ENCODE assay signal across 13 mouse cellular contexts in genomic region chr6:32464637-32465036, GRCm38 (mm10).
DNase-seq lines count a peak whose midpoint lies in the region; ATAC-seq lines count a peak whose summit lies in the region.
"Had no signal": no experiment of that assay in that cellular context is flagged by ENCODE, and none has a peak within 500 bp of the region (broad histone marks: within the 10 kb centered on the region; RNA-seq: fewer than 3 reads in every experiment).

No protein-coding gene starts in this region.

- ATAC-seq in heart, embryonic 15.5 days (replicated peaks; ENCODE audit: insufficient number of reproducible peaks, insufficient read depth, low FRiP score, low read depth), result peak; percentile 52; the same call in 1 of the 2 replicates
- ATAC-seq in heart, embryonic 16.5 days (replicated peaks; ENCODE audit: extremely low read depth, insufficient read depth, low FRiP score), result no peak
- no peak for ATAC-seq in midbrain, embryonic 14.5 days (ENCODE audit: low FRiP score, low TSS enrichment)
- ATAC-seq: activated CD4-positive, CD25-positive, alpha-beta regulatory T cell, adult 4 months had no signal

- peak overlapping the region; percentile 59 for H3K27ac ChIP-seq in heart, embryonic 15.5 days
- peak overlapping the region; percentile 77 for H3K27ac ChIP-seq in heart, embryonic 16.5 days (ENCODE audit: low read length)
- no peak overlapping the region for H3K27ac ChIP-seq in midbrain, embryonic 14.5 days (replicated peaks; ENCODE audit: low read depth, low read length)
- H3K27ac ChIP-seq: forebrain, embryonic 13.5 days had no signal

- H3K27me3 ChIP-seq in heart, embryonic 15.5 days, result no peaks in the 10 kb centered on the region
- no peaks in the 10 kb centered on the region for H3K27me3 ChIP-seq in heart, embryonic 16.5 days (ENCODE audit: control insufficient read depth, insufficient read depth, low read length)
- H3K27me3 ChIP-seq in midbrain, embryonic 14.5 days (ENCODE audit: control insufficient read depth, insufficient read depth, low read length), result no peaks in the 10 kb centered on the region
- H3K27me3 ChIP-seq: forebrain, embryonic 13.5 days had no signal

- peak overlapping the region; percentile 29; the same call in 1 of the 2 replicates for H3K4me2 ChIP-seq in heart, embryonic 15.5 days
- peak overlapping the region; percentile 23; the same call in 1 of the 2 replicates for H3K4me2 ChIP-seq in heart, embryonic 16.5 days (ENCODE audit: low read depth, low read length)
- no peak overlapping the region for H3K4me2 ChIP-seq in midbrain, embryonic 14.5 days (ENCODE audit: low read length)
- H3K4me2 ChIP-seq: forebrain, embryonic 13.5 days had no signal

- no peak for DNase-seq in heart, postnatal 25 days (ENCODE audit: low spot score)
- DNase-seq in Muller cell, postnatal 12 days (ENCODE audit: inconsistent ontology term), result peak; percentile 1
- DNase-seq in midbrain, embryonic 14.5 days, result peak; percentile 10
- DNase-seq in spleen, postnatal 4 days (ENCODE audit: low spot score in 2 of 2), result no peak
- no peak for DNase-seq in adrenal gland, adult 2 months
- DNase-seq: embryo, embryonic 11 days; kidney, postnatal 10 days; lung, postnatal 36 days; thymus, adult 2 months had no signal

- H3K9ac ChIP-seq in heart, embryonic 15.5 days, result no peak overlapping the region
- peak overlapping the region; percentile 27; the same call in 1 of the 2 replicates for H3K9ac ChIP-seq in heart, embryonic 16.5 days (ENCODE audit: low read length)
- no peak overlapping the region for H3K9ac ChIP-seq in midbrain, embryonic 14.5 days (replicated peaks; ENCODE audit: low read length)
- H3K9ac ChIP-seq: forebrain, embryonic 13.5 days had no signal

- no peak overlapping the region for H3K4me3 ChIP-seq in heart, embryonic 15.5 days
- H3K4me3 ChIP-seq in heart, embryonic 16.5 days (ENCODE audit: low read length), result no peak overlapping the region
- no peak overlapping the region for H3K4me3 ChIP-seq in midbrain, embryonic 14.5 days (replicated peaks; ENCODE audit: low read depth, low read length)
- H3K4me3 ChIP-seq: forebrain, embryonic 13.5 days had no signal

- 16% methylated on average over 8 of the region's 8 CpGs for WGBS in heart, embryonic 15.5 days
- WGBS in heart, embryonic 16.5 days, result 15% methylated on average over 8 of the region's 8 CpGs
- 29% methylated on average over 8 of the region's 8 CpGs for WGBS in midbrain, embryonic 14.5 days

- intact Hi-C loops in heart, postnatal 25 days (cut with DNase I), result loop anchor here (5.0 kb wide), 3 partner anchors 48 to 123 kb away; partner anchors contain the start of gene Plxna4

- H3K4me1 ChIP-seq in heart, embryonic 15.5 days (replicated peaks), result peaks cover 28% of the 10 kb centered on the region
- H3K4me1 ChIP-seq in heart, embryonic 16.5 days (ENCODE audit: control insufficient read depth, insufficient read depth, low read length), result peaks cover 26% of the 10 kb centered on the region
- H3K4me1 ChIP-seq in midbrain, embryonic 14.5 days (ENCODE audit: control insufficient read depth, insufficient read depth, low read length), result peaks cover 13% of the 10 kb centered on the region

- no peaks in the 10 kb centered on the region for H3K36me3 ChIP-seq in heart, embryonic 15.5 days
- H3K36me3 ChIP-seq in heart, embryonic 16.5 days (ENCODE audit: control insufficient read depth, insufficient read depth), result no peaks in the 10 kb centered on the region
- no peaks in the 10 kb centered on the region for H3K36me3 ChIP-seq in midbrain, embryonic 14.5 days (ENCODE audit: control insufficient read depth, insufficient read depth, low read length)

- H3K9me3 ChIP-seq in heart, embryonic 15.5 days (replicated peaks), result no peaks in the 10 kb centered on the region
- no peaks in the 10 kb centered on the region; the same call in 1 of the 2 replicates for H3K9me3 ChIP-seq in heart, embryonic 16.5 days (replicated peaks; ENCODE audit: control insufficient read depth, low read length)
- no peaks in the 10 kb centered on the region for H3K9me3 ChIP-seq in midbrain, embryonic 14.5 days (ENCODE audit: control insufficient read depth, low read length)
- H3K9me3 ChIP-seq: forebrain, embryonic 13.5 days had no signal

Comparison
In these comparisons a context has a peak if more than half of its experiments do, and no peak if none do; other contexts are left out.
1. DNase-seq: peak in Muller cell, postnatal 12 days (single experiment) and midbrain, embryonic 14.5 days (single experiment); none in heart, postnatal 25 days (single experiment), spleen, postnatal 4 days (0 of 2) and adrenal gland, adult 2 months (single experiment).